Mouse (Mus musculus): ENCODE data around the gene Ubqln4. TPM values are rescaled to one million over a fixed set of nuclear protein-coding genes. Genes with fewer than 3 reads are reported as not detected.

Gene Ubqln4
- polyA plus RNA-seq, 1 experiment from 2014 or later = 143 TPM

DNA sequence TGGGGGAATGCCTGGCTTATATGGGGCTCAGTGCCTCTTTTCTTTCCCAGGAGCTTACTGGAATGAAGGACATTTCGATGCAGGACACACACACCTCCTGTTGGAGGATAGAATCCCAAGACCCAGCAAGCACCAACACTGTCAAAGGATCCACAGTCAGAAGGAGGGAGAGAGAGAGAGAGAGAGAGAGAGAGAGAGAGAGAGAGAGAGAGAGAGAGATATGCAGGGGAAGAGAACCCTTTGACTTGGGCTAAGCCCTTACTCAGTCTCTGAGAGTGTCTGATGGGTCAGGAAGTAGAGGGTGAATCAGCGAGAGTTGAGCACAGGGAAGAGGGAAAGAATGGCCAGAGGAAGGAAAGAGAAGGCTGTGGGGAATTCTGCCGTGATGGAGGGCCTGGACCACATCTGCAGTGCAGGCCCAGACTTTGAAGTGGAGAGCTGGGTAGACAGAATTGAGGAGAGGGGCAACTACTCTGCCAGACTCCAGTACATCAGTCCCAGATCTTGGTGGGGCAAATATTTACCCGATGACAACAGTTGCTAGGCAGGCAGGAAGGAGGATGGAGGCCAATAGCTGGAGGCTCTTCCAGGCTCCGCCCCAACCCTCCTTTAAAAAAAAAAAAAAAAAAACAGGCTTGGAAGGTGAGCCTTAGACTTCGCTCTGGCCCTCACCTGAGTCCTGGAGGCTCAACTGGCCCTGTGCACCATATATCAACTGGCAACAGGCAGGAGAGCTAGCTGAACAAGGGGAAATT is 41.2 kb upstream of the Ubqln4 start:
- H3K27me3 ChIP-seq = no peaks in the 10 kb centered on the region
- ChIA-PET CTCF (interaction anchor here (0.8 to 23.7 kb wide), 4 partner anchors 9 to 105 kb away, joined by 3 to 484 read pairs (median 8); no protein-coding TSS in a partner anchor), POLR2A (interaction anchor here (0.7 to 2.1 kb wide), 7 partner anchors 9 to 51 kb away, joined by 3 to 9 read pairs (median 3); no protein-coding TSS in a partner anchor)
- DNase-seq (ENCODE audit: low read depth, low spot score) (no peak), ATAC-seq (no peak)
- in situ Hi-C loops (cut with MboI; ENCODE audit: low pct_unique_long_range_greater_than_20kb) = no loop called here
- TF ChIP-seq CTCF (IDR thresholded peaks at IDR 0.05) = no peak

DNA sequence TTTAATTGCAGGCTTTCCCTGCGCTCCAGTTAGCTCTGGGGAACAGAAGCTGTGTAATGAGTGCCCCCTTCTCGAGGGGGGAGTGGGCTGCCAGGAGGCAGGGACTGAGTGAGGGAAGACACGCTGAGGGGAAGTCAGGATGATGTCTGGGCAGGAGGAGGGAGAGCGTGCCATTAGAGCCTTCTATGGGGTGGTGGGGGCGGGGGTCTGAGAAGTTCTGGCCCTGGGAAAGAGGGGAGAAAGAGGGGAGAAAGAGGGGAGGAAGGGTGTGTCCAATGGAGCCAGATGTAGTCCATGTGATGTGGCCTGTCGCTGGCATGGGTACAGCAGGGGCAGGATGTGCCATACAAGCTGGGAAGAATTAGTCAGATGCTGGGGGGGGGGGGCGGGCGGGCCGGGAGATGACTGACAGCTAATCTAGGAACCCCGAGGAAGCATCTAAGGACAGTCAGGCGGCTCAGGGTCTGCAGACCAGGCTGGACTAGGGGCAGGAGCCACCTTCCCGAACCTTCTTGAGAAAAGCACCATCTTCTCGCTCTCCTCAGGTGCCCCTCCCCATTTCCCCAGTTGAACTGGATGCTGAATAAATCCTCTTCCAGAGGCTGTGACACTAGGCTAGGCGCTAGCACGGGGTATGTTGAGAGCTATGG is 40.5 kb upstream of the Ubqln4 start:
- ChIA-PET CTCF (interaction anchor here (0.8 to 23.7 kb wide), 4 partner anchors 9 to 106 kb away, joined by 3 to 484 read pairs (median 8); no protein-coding TSS in a partner anchor), POLR2A (interaction anchor here (0.6 to 2.3 kb wide), 5 partner anchors 10 to 181 kb away, joined by 3 to 9 read pairs (median 3); no protein-coding TSS in a partner anchor)
- no peak for TF ChIP-seq CTCF (IDR thresholded peaks at IDR 0.05)
- no peaks in the 10 kb centered on the region for H3K27me3 ChIP-seq
- in situ Hi-C loops (cut with MboI; ENCODE audit: low pct_unique_long_range_greater_than_20kb) = no loop called here
- DNase-seq (ENCODE audit: low read depth, low spot score) (no peak), ATAC-seq (no peak)

DNA sequence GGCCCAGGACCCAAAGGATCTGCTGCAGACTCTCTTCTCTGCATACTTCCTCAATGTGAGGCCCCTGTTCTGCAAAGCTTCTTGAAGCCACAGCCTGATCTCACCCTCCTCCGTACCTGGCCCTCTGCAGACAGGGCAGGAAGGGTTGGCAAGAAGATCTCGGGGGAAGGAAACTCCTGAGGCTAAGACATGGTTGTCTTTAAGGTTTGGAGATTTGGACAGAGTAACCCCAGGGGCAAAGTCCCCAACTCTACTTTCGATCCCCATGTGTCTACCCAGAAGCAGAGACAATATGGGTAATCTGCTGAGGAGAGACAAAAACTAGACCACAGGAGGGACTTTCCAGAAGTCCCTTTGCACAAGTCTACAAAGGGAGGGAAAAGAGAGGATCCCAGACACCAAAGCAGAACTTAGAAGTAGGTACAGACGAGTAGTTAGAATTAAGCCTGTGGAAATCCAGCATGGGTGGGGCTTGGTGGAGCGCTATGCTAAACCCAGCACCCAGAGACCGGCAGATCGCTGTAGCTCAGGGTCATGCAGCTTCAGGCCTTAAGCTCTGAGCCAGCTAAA is 39.9 kb upstream of the Ubqln4 start:
- no peaks in the 10 kb centered on the region for H3K27me3 ChIP-seq
- ATAC-seq (no peak), DNase-seq (ENCODE audit: low read depth, low spot score) (no peak)
- ChIA-PET POLR2A (interaction anchor here (0.6 to 2.3 kb wide), 5 partner anchors 11 to 182 kb away, joined by 3 to 9 read pairs (median 3); no protein-coding TSS in a partner anchor), CTCF (interaction anchor here (1.5 to 23.7 kb wide), 4 partner anchors 8 to 106 kb away, joined by 6 to 484 read pairs (median 8); no protein-coding TSS in a partner anchor)
- TF ChIP-seq CTCF (IDR thresholded peaks at IDR 0.05) = no peak
- in situ Hi-C loops (cut with MboI; ENCODE audit: low pct_unique_long_range_greater_than_20kb) = no loop called here

DNA sequence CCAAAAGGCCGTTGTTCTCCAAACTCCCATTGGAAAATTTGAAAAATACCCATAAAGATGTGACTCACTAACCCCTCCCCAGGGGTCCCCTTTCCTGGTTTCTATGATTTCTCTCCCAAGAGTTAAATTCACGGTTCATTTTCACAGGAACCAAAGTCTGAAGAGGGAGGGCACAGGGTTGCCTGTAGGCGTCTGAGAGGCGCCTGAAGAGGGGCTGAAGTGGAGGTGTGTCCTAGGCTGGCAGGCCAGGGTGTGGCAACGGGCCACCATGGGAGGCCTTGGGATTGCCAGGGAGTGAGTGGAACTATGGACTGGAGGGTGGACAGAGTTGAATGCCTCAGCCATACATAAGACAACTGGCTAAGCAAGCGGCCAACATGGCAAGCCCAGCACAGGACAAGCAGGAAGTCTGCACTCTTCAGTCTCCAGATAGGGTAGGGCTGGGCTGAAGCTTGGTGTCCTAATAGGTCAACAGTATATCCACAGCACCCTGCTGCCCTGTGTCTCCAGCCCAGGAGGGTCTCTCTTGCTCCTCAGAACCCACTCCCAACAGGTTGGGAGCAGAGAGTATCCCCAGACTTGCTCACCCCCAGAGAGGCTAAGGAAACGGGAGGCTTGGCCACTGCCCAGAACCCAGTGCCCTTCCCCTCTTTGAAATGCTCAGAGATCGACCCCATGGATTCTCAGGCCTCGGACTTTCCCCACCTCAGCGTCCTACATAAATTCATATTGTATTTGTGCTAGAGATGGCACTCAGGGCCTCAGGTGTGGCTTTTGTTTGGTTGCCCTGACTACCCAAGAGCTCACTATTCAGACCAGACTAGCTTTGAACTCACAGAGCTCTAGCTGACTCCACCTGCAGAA is 39.1 kb upstream of the Ubqln4 start:
- in situ Hi-C loops (cut with MboI; ENCODE audit: low pct_unique_long_range_greater_than_20kb) = no loop called here
- H3K27me3 ChIP-seq = no peaks in the 10 kb centered on the region
- ChIA-PET CTCF (interaction anchor here (0.7 to 23.7 kb wide), 6 partner anchors 8 to 108 kb away, joined by 3 to 484 read pairs (median 5); no protein-coding TSS in a partner anchor), POLR2A (interaction anchor here (0.9 to 2.3 kb wide), 2 partner anchors 26 to 35 kb away, joined by 3 to 7 read pairs; no protein-coding TSS in a partner anchor)
- ATAC-seq (no peak), DNase-seq (ENCODE audit: low read depth, low spot score) (no peak)
- TF ChIP-seq CTCF (IDR thresholded peaks at IDR 0.05) = no peak

DNA sequence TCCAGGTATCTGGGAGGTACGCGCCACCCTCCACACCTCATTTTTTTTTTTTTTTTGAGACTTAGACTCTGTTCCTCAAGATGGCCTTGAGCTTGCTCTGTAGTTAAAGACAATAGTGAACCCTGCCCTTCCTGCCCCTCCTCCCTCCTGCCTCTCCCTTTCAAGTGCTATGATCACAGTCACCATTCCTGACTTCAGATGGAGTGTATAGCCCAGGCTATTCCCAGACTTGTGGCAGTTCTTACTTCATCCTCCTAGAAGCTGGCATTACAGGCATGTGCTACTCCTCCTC is 38.5 kb upstream of the Ubqln4 start:
- ATAC-seq (no peak), DNase-seq (ENCODE audit: low read depth, low spot score) (no peak)
- POLR2A ChIA-PET = interaction anchor here (0.9 to 2.3 kb wide), 2 partner anchors 27 to 36 kb away, joined by 3 to 7 read pairs; no protein-coding TSS in a partner anchor
- TF ChIP-seq CTCF (IDR thresholded peaks at IDR 0.05) = no peak
- no peaks in the 10 kb centered on the region for H3K27me3 ChIP-seq
- in situ Hi-C loops (cut with MboI; ENCODE audit: low pct_unique_long_range_greater_than_20kb) = no loop called here
- CTCF ChIA-PET = interaction anchor here (0.7 to 23.7 kb wide), 6 partner anchors 8 to 109 kb away, joined by 3 to 484 read pairs (median 5); no protein-coding TSS in a partner anchor

DNA sequence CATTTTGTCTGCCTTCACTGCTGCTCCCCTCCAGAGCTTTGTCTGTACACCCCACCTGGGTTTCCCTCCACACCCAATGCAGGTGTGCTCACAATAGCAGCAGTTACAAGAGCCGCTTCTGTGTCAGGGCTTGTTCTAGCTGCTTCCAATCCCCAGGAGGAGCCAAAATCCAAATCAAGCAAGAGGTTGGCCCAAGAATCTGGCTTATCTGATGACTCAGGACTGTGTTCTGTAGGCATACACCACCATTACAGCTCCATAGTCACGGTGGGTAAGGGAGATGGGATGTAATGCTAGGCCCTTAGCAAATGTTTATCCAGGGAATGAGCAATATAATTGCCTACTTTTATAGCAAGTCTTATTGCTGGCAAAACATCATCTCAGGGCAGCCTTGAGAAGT is 37.2 kb upstream of the Ubqln4 start:
- in situ Hi-C loops (cut with MboI; ENCODE audit: low pct_unique_long_range_greater_than_20kb) = no loop called here
- ATAC-seq = no peak
- H3K27me3 ChIP-seq = no peaks in the 10 kb centered on the region
- ChIA-PET CTCF (interaction anchor here (1.3 to 23.7 kb wide), 5 partner anchors 9 to 31 kb away, joined by 4 to 484 read pairs (median 5); no protein-coding TSS in a partner anchor), POLR2A (interaction anchor here (0.9 to 1.5 kb wide), 3 partner anchors 14 to 107 kb away, joined by 3 to 11 read pairs (median 3); no protein-coding TSS in a partner anchor)
- TF ChIP-seq CTCF (IDR thresholded peaks at IDR 0.05) = no peak
- no peak for DNase-seq (ENCODE audit: low read depth, low spot score)

DNA sequence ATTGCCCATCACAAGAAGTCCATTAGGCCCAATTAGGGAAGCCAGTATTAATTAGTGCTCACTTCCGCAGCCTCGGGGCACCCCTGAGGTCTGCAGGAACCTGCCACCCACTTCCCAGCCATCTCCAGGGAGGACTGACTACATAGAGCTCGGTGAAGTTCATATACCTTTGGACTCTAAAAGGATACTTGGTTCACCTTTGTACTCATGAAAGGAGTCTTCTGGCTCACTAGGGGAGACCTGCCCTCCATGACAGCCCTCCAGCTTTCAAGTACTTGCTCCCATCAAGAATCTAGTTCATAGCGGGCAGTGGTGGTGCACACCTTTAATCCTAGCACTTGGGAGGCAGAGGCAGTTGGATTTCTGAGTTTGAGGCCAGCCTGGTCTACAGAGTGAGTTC is 35.1 kb upstream of the Ubqln4 start:
- in situ Hi-C loops (cut with MboI; ENCODE audit: low pct_unique_long_range_greater_than_20kb) = no loop called here
- ChIA-PET CTCF (interaction anchor here (1.5 to 23.7 kb wide), 3 partner anchors 11 to 33 kb away, joined by 3 to 484 read pairs (median 4); no protein-coding TSS in a partner anchor), POLR2A (interaction anchor here (0.7 to 1.8 kb wide), 3 partner anchors 16 to 130 kb away, joined by 3 to 4 read pairs (median 4); no protein-coding TSS in a partner anchor)
- no peaks in the 10 kb centered on the region for H3K27me3 ChIP-seq
- no peak for TF ChIP-seq CTCF (IDR thresholded peaks at IDR 0.05)
- DNase-seq (ENCODE audit: low read depth, low spot score) (no peak), ATAC-seq (no peak)

DNA sequence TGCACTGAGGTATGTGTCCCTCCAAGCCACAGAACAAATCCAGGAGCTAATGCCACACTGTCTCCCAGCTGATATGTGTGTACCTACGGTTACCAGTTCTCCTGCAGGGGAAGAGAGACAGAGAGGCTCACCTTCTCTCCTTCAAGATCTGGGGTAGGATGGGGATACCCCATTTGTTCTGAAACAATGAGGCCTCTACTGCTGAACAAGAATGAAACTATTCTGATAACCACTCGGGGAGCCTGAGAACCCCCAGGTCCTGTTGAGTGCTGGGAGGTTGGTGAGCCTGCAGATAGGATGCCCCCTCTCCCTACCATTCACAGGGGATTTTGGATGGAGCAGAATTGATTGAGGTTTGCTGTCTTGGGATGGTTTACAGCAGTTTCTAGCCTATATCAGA is 33.5 kb upstream of the Ubqln4 start:
- no peak for TF ChIP-seq CTCF (IDR thresholded peaks at IDR 0.05)
- in situ Hi-C loops (cut with MboI; ENCODE audit: low pct_unique_long_range_greater_than_20kb) = loop anchor here (5.0 kb wide), 2 partner anchors 33 to 113 kb away; no protein-coding TSS in a partner anchor
- H3K27me3 ChIP-seq = no peaks in the 10 kb centered on the region
- POLR2A ChIA-PET = interaction anchor here (1.0 to 3.4 kb wide), 4 partner anchors 10 to 33 kb away, joined by 3 to 29 read pairs (median 8); partner anchors contain the start of gene Lmna
- DNase-seq (ENCODE audit: low read depth, low spot score) (no peak), ATAC-seq (no peak)
- CTCF ChIA-PET = interaction anchor here (0.7 to 23.7 kb wide), 5 partner anchors 26 to 113 kb away, joined by 3 to 484 read pairs (median 13); no protein-coding TSS in a partner anchor

DNA sequence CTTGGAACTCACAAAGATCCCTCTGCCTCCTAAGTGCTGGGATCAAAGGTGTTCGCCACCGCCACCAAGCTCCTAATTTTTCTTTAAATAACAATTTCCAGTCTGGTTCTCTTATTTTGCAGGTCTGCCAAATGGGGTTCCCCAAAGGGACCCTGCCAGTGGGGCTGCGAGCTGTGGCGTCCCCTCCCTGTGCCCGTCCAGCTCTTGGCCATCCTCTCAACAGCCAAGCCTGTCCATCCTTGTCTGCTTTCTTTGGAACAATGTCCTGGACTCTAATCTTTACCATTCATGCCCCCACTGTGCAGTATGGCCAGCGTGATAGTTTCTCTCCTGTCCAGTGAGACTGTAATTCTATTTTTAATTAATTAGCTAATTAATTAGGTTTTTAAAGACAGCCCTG is 32.4 kb upstream of the Ubqln4 start:
- POLR2A ChIA-PET = interaction anchor here (0.5 to 3.4 kb wide), 6 partner anchors 11 to 111 kb away, joined by 3 to 29 read pairs (median 4); no protein-coding TSS in a partner anchor
- DNase-seq (ENCODE audit: low read depth, low spot score) (no peak), ATAC-seq (no peak)
- CTCF ChIA-PET = interaction anchor here (1.0 to 23.7 kb wide), 11 partner anchors 9 to 114 kb away, joined by 3 to 484 read pairs (median 13); partner anchors contain the start of genes Lmna and Pmf1
- no peaks in the 10 kb centered on the region for H3K27me3 ChIP-seq
- TF ChIP-seq CTCF (IDR thresholded peaks at IDR 0.05) = no peak
- in situ Hi-C loops (cut with MboI; ENCODE audit: low pct_unique_long_range_greater_than_20kb) = loop anchor here (5.0 kb wide), 2 partner anchors 34 to 114 kb away; no protein-coding TSS in a partner anchor
